Mouse (Mus musculus): ENCODE measurements around the gene Apoa5.
"Not testable (repeated sequence)": the region's sequence is repeated elsewhere in the genome, so short reads cannot be mapped to it uniquely, and the experiment has no call there.

- not testable (repeated sequence) for TF ChIP-seq GATA1 (IDR thresholded peaks at IDR 0.05; ENCODE audit: borderline replicate concordance, low read length); FLI1 (IDR thresholded peaks at IDR 0.05; ENCODE audit: low read length)
Measured at GRCm38 (mm10) chr9:46319886-46320285, 51.5 kb downstream of the Apoa5 start, which contains the start of gene 4931429L15Rik.
